Mouse (Mus musculus) olfactory bulb, adult 2 months (tissue): ENCODE results near the gene Smim4.

ENCODE experiments used
- CTCF ChIP-seq: fragments of 200-500 bp; IDR thresholded peaks from 2 replicates; pipeline ENCODE4 v1.5.1; 2012; ENCODE audit warnings: low read depth, mild to moderate bottlenecking, low read length, moderate library complexity; ENCODE audit not compliant: insufficient read depth
- POLR2A ChIP-seq: fragments of 200-500 bp; IDR thresholded peaks from 2 replicates; pipeline ENCODE4 v1.6.1; 2012; ENCODE audit warnings: mild to moderate bottlenecking, low read depth, low read length, moderate library complexity; ENCODE audit not compliant: insufficient read depth

- no peak for TF ChIP-seq CTCF
- TF ChIP-seq POLR2A, result no peak
These were observed 31.7 kb upstream of the Smim4 start for GRCm38 (mm10) chr14:31160196-31161150.
